Mouse (Mus musculus) intestine, embryonic 14.5 days (tissue): ENCODE results near the gene Mtmr4. TPM values are rescaled to one million over a fixed set of nuclear protein-coding genes. Genes with fewer than 3 reads are reported as not detected.

Source experiments
- ATAC-seq: fragments of 200-750 bp; cut with Nextera tagmentation; replicated peaks from 2 replicates; pipeline ENCODE4 v1.8.0; 2017; ENCODE audit warnings: low read depth, moderate number of reproducible peaks, moderate TSS enrichment, moderate library complexity; ENCODE audit not compliant: low FRiP score, low TSS enrichment
- DNase-seq: peaks from one replicate; pipeline ENCODE4 v3.0.0-alpha.2; 2018; ENCODE audit warnings: low spot score
- H3K27ac ChIP-seq: fragments of 300-500 bp; sonication (generic); 2 replicates; pipeline ENCODE4 v1.5.1; 2014; ENCODE audit warnings: low read depth, mild to moderate bottlenecking, control low read depth
- H3K27me3 ChIP-seq: fragments of 300-500 bp; sonication (generic); replicated peaks from 2 replicates; pipeline ENCODE4 v1.6.1; 2014; ENCODE audit warnings: low read length, control low read depth; ENCODE audit not compliant: control insufficient read depth, insufficient read depth
- H3K36me3 ChIP-seq: fragments of 300-500 bp; sonication (generic); 2 replicates; pipeline ENCODE4 v1.6.1; 2014; ENCODE audit warnings: low read length, control low read depth; ENCODE audit not compliant: control insufficient read depth, insufficient read depth
- H3K4me1 ChIP-seq: fragments of 300-500 bp; sonication (generic); replicated peaks from 2 replicates; pipeline ENCODE4 v1.6.1; 2014; ENCODE audit warnings: low read length, control low read depth, mixed read lengths; ENCODE audit not compliant: control insufficient read depth, insufficient read depth
- H3K4me2 ChIP-seq: fragments of 300-500 bp; sonication (generic); 2 replicates; pipeline ENCODE4 v1.6.1; 2014; ENCODE audit warnings: low read length
- H3K4me3 ChIP-seq: fragments of 300-500 bp; sonication (generic); 2 replicates; pipeline ENCODE4 v1.5.1; 2014; ENCODE audit warnings: low read depth, low read length, control low read depth, mixed read lengths
- H3K9ac ChIP-seq: fragments of 300-500 bp; sonication (generic); 2 replicates; pipeline ENCODE4 v1.6.1; 2014; ENCODE audit warnings: mild to moderate bottlenecking, low read length
- H3K9me3 ChIP-seq: fragments of 300-500 bp; sonication (generic); 2 replicates; pipeline ENCODE4 v1.6.1; 2016; ENCODE audit warnings: low read length, control low read depth; ENCODE audit not compliant: control insufficient read depth
- WGBS: fragments of 180-500 bp; shearing (Covaris S2); extraction: QIAGEN DNeasy Blood & Tissue Kit; methylation state at CpG from one replicate; pipeline ENCODE4 v1.1.7; 2014; 5-methylcytosine and 5-hydroxymethylcytosine counted together
- polyA plus RNA-seq: library from polyadenylated mRNA; unstranded; fragments of >200 nt; fragmentation: Nextera tagmentation; extraction: Ambion mirVana; gene quantifications from 2 replicates; pipeline ENCODE4 v1.2.1, GENCODE M21; 2014

Gene Mtmr4
- polyA plus RNA-seq, 1 experiment from 2014 or later: 35.3 TPM

DNA sequence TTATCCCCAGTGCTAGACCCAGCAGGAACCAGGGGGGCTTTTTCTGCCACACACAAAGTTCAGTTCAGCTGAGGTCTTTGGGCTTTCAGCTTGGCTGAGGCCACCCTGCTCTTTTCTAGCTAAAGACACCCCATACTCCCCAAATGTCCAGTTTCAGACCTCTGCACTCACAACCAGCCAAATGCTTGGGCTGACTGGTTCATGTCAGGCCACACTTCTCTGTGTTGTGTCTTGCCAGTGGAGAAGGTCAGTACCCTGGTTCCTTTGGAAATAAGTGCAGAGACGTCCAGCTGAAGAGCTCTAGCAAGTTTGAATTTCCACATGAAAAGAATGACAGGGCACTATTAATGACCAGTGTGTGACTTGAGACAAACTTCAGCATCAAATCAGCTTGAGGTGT is 12.2 kb upstream of the Mtmr4 start:
- Histone ChIP-seq H3K9me3 (no peaks in the 10 kb centered on the region), H3K4me2 (no peak overlapping the region), H3K27me3 (no peaks in the 10 kb centered on the region), H3K4me3 (no peak overlapping the region), H3K4me1 (peaks cover 7% of the 10 kb centered on the region), H3K36me3 (no peaks in the 10 kb centered on the region), H3K27ac (no peak overlapping the region), H3K9ac (no peak overlapping the region)
- DNase-seq (no peak), ATAC-seq (no peak)
- 53% methylated on average over 1 of the region's 1 CpGs for WGBS

DNA sequence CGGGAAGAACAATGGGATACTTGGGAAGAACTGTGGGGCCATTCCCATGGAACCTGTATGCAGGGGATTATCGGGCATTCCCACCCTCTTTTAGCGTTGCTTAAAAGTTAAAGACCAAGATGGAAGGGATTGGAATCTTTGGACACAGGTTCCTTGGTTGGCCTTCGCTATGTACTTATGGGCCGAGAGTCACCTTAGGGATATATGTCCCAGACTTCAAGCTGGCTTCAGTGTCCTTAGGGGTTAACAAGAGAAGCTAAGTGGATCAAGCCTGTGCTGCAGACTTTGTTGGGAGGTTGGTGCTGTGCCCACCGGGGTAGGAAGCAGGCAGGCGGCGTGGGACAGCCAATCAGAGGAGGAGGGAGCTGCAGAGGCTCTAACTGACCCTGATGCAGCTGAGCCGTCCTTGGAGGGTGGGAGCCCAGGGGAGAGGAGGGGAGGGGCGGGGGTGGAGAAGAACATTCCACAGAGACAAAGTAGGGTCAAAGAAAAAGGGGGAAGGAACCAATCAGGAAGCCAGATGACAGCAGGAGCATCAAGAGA is 11.3 kb upstream of the Mtmr4 start:
- ATAC-seq (no peak), DNase-seq (no peak)
- Histone ChIP-seq H3K4me1 (peaks cover 10% of the 10 kb centered on the region), H3K36me3 (no peaks in the 10 kb centered on the region), H3K27ac (no peak overlapping the region), H3K9ac (no peak overlapping the region), H3K4me3 (no peak overlapping the region), H3K27me3 (no peaks in the 10 kb centered on the region), H3K4me2 (no peak overlapping the region), H3K9me3 (no peaks in the 10 kb centered on the region)
- WGBS: 54% methylated on average over 10 of the region's 10 CpGs

DNA sequence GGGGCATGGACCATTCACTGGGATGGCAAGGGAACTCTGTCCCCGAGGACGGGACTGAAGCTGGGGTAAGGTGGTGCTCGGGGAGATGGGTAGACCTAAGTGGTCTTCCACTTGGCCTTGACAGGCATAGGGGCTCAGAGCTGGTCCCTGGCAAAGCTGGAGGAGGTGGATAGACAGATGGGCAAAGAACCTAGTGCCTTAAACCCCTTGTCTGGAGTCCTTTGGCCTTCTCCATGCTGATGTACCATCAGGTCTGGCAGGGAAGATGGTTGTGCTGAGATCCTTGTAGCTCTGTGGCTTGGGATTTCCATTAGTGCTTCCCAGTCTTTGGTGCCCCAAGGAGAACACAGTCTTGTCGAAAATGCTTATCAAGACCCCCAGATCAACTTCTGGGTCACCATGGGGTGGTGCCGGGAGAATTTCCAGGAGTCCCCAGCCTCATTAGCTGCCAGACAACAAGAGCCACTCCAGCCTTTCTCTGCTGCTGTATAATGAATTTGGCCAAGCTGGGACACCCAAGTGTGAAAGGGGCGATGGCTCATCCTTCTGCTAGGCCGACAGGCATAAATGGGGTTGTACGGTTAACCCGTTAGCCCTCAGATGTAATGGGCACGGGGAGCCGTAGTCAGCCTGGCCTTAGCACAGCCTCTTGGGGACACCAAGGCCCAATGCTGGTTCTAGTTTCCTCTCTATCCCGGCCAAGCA is 10.6 kb upstream of the Mtmr4 start:
- no peak overlapping the region for H3K9ac ChIP-seq
- H3K4me1 ChIP-seq: peaks cover 10% of the 10 kb centered on the region
- no peaks in the 10 kb centered on the region for H3K9me3 ChIP-seq
- H3K36me3 ChIP-seq: no peaks in the 10 kb centered on the region
- H3K27me3 ChIP-seq: no peaks in the 10 kb centered on the region
- no peak overlapping the region for H3K4me3 ChIP-seq
- no peak overlapping the region for H3K27ac ChIP-seq
- 85% methylated on average over 12 of the region's 12 CpGs for WGBS
- ATAC-seq (no peak), DNase-seq (no peak)
- no peak overlapping the region for H3K4me2 ChIP-seq

DNA sequence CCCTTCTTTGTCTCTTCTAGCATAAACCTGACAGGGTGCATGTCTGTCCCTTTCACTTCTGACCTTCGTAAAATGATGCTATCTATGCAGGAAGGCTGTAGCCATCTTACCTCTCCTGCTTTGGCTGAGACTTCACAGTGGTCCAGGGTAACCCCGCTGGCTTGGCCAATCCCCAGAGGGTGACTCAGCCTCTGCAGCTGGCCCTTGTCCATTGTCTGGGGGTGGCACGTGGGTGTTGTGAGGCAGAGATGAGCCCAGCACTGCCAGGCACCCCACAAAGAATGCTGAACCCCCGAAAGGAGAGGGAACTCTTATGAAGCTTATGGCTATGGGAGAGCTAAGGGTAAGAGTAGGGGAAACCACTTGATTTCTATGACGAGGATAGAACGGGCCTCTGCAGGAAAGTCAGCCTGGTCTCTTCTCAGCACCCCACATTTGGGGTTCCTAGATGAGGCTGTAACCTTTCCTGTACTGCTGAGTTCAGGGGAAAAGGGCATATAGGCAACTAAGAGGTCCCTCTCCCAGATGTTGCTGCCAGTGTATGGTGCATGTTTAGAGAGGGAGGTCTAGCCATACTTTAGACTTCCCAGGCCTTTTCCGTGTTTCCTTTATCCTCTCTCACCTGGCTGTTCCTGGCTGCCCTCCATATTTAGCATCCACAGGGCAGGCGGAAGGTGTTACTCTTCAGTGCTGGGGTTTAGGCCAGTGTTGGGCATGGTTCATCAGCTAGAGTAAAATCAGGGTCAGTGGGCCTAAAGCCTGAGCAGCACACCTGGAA is 9.8 kb upstream of the Mtmr4 start:
- Histone ChIP-seq H3K36me3 (no peaks in the 10 kb centered on the region), H3K27me3 (no peaks in the 10 kb centered on the region), H3K4me2 (no peak overlapping the region), H3K4me1 (peaks cover 10% of the 10 kb centered on the region), H3K27ac (no peak overlapping the region), H3K9ac (no peak overlapping the region), H3K4me3 (no peak overlapping the region), H3K9me3 (no peaks in the 10 kb centered on the region)
- DNase-seq (no peak), ATAC-seq (no peak)
- 81% methylated on average over 8 of the region's 8 CpGs for WGBS

DNA sequence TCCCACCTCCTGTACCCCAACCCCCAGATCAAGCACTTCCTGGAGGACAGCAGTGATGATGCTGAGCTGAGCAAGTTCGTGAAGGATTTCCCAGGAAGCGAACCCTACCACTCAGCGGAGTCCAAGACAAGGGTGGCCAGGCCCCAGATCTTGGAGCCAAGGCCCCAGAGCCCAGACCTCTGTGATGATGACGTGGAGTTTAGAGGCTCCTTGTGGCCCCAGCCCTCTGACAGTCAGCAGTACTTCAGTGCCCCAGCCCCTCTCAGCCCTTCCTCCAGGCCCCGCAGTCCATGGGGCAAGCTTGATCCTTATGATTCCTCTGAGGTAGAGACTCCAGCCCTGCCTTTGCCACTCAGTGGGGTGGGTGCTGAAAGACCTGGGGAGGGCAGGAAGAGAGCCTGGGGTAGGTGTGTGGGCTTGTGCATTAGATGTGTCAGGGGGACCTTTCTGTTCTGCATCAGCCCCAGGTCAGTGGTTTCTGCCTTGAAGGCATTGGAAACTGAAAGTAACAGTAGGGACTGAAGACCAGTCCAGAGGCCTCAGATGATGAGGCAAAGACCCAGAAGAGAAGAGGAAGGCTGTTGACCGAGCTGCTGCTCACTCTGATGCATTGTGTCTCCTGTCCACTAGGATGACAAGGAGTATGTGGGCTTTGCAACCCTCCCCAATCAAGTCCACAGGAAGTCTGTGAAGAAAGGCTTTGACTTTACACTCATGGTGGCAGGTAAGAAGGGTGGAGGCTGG is 8.5 kb upstream of the Mtmr4 start:
- H3K4me1 ChIP-seq: peaks cover 4% of the 10 kb centered on the region; the same call in 1 of the 2 replicates
- no peaks in the 10 kb centered on the region for H3K9me3 ChIP-seq
- 80% methylated on average over 6 of the region's 6 CpGs for WGBS
- no peaks in the 10 kb centered on the region for H3K27me3 ChIP-seq
- H3K4me3 ChIP-seq: no peak overlapping the region
- no peak for DNase-seq
- no peak for ATAC-seq
- no peak overlapping the region for H3K9ac ChIP-seq
- H3K36me3 ChIP-seq: no peaks in the 10 kb centered on the region
- H3K27ac ChIP-seq: no peak overlapping the region
- H3K4me2 ChIP-seq: no peak overlapping the region

DNA sequence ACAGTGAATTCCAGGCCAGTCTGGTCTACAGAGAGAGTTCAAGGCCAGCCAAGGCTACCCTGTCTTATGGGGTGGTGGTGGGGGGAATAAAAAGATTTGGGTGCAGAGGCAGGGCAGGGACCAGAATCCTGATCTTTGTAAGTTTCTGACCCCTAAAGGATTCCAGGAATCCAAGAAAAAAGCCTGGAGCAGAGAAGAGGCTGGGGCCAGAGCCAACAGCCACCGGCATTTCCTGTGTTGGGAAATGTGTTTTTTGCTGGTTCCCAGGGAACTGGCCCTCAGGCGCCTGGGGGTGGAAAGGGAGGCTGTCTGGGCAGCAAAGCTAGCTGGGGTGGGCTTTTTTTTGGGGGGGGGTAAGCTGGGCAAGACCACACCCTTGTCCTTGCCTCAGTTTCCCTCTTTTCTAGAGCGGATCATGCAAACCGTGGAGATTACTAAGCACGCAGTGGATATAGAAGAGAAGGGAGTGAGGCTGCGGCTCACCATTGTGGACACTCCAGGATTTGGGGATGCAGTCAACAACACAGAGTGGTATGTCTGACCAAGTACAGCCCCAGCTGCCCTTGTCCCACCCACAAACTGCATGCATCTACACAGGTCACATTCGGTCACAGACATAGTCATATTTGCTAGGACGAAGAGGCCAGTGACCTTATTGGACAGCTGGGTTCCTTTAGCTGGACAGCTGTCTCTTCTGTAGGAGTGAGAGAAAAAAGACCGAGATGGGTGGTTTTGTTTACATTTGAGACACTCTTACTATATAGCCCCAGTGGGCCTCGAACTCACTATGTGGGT is 7.1 kb upstream of the Mtmr4 start:
- Histone ChIP-seq H3K27ac (0 out of 2 replicates have a peak overlapping the region, but pooled peaks have one; percentile 16), H3K4me3 (no peak overlapping the region), H3K9ac (no peak overlapping the region), H3K4me2 (no peak overlapping the region), H3K27me3 (no peaks in the 10 kb centered on the region), H3K4me1 (peaks cover 11% of the 10 kb centered on the region; the same call in 1 of the 2 replicates), H3K9me3 (no peaks in the 10 kb centered on the region), H3K36me3 (no peaks in the 10 kb centered on the region)
- WGBS: 69% methylated on average over 10 of the region's 10 CpGs
- no peak for DNase-seq
- no peak for ATAC-seq

DNA sequence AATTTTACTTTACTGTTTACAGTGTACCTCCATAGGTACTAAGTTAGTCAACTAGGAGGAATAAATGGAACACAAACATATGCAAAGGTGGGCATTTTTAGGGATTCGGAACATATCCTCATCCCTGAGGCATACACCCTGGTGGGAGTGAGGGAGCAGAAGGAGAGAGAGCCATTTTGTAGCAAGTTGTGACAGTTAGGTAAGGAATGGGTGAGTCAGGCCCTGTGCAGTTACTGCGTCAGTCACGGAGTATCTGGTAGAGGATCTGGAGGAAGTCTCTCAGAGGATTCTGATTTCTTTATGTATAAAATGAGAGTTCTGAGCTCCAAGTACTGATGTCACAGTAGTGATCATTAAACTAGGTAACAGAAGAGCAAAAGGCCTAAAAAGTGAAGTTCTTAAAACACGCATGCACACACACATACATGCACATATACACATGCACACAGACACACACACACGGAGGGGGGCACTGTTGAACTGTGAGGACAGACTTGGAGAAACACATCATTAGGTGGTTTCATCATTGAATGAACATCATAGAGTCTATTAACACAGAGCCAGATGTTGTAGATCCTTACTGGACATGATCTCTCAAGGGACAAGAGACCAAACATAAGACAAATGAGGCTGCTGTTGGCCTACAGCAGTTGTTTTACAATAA is 4.6 kb upstream of the Mtmr4 start:
- no peak overlapping the region for H3K27ac ChIP-seq
- no peaks in the 10 kb centered on the region for H3K27me3 ChIP-seq
- WGBS: 92% methylated on average over 5 of the region's 5 CpGs
- ATAC-seq (no peak), DNase-seq (no peak)
- no peak overlapping the region for H3K4me2 ChIP-seq
- H3K36me3 ChIP-seq: no peaks in the 10 kb centered on the region
- H3K4me3 ChIP-seq: no peak overlapping the region
- H3K9me3 ChIP-seq: no peaks in the 10 kb centered on the region
- no peak overlapping the region for H3K9ac ChIP-seq
- H3K4me1 ChIP-seq: peaks cover 19% of the 10 kb centered on the region; the same call in 1 of the 2 replicates
